Mouse (Mus musculus): ENCODE measurements around the gene Vav1. TPM values are rescaled to one million over a fixed set of nuclear protein-coding genes. Genes with fewer than 3 reads are reported as not detected.

Vav1 gene
- total RNA-seq, 2 experiments from 2014 or later = 1.5 to 2.4 TPM

DNA sequence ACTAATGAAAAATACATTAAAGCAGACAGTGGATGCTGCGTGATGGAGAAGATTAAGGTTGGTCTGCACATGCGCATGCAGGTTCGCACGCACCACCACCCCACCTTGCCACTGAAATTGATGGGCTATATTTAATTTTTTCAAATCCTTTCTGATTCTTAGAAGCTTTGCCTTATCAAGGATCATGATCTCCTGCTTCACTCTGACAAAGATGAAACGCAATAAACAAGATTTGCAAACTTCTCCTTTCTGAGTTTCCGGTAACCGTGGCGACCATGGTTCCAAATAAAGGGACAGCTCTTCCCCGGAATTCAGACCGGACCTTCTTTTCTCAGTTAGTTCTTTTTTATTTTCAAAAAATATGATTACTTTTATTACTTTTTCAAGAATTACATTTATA lies 59.1 kb downstream of the Vav1 start:
- DNase-seq = no peak

DNA sequence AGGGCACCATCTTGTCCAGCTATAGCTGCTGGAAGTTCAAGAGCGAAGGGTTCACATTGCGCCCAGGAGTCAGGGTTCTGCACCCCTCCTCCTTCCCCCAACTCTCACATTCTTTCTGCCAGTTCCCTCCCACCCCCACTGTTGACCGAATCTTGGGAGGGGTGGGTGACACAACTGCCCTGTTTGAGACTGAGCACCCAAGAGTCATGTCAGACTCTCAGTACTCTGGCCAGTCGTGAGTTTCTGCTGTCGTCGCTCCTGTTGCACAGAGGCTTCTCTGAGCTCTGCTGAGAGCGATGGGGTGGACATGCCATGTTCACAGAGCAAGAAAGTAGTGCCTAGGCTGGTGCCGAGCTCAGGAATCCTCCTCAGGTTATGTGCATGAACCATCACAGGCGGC lies 60.4 kb downstream of the Vav1 start:
- no peak for DNase-seq

DNA sequence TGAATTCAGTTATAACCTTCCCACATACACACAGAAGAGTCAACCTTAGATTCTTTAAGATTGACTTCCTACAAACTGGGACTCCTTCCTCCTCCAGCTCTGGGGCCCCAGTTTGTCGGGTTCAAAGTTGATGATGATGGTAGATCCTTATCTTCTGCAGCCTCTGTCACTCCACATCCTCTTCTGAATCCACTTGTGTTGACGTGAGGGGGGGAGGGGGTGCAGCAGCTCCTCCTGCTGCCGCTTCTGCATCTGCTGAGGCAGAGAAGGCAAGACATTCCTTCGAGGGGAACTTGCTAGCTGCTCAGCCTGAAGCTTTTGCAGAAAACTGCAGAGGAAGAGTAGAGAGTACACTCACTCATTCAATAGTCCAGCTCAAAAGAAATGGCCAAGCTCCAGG lies 62.7 kb downstream of the Vav1 start:
- DNase-seq = no peak

DNA sequence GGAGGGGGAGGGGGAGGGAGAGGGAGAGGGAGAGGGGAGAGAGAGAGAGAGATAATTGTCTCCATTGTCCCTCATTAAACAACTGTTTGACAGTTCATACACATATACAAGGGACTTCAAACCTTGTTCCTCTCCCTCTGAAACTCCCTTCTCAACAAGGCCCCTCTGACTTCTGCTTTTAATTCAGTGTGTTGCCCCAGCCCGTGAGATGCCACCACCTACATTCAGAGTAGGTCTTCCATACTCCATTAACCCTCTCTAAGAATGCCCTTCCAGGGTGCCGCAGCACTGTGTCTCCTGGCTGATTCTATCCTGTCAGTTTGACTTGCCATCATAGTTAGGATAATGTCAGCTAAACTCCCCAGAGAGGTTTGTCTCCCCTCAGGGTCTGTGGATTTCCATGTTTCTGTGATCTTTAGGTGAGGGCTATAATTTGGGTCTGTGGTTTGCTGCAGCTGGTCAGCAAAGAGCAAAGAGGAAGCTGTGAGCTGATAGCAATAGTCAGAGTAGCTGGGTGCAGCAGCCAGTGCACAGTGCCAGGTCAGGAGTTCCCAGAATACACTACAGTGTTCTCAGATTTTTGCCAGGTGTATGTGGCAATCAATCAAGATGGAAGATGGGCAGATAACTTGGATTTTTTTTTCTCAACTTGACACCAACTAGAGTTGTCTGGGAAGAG lies 65.3 kb downstream of the Vav1 start:
- no peak for DNase-seq

DNA sequence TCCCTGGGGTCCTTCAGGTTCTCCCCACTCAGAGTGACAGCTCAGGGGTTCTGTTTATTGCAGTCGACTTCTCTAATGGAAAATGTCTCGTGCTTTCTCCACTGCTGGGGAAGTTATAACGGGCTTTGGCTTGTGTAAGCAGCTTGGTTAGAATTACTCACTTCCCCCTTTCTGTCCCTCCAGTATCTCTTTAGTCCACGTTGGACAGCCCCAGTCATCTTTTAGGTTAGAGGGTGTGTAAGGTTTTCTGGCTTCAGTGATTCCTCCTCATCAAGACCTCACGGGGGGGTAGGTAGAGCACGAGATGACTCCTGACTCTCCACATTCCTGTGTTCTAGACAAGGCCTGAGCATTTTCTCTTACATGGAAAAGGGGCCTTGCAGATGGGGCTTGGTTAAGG lies 68.1 kb downstream of the Vav1 start:
- DNase-seq = no peak

DNA sequence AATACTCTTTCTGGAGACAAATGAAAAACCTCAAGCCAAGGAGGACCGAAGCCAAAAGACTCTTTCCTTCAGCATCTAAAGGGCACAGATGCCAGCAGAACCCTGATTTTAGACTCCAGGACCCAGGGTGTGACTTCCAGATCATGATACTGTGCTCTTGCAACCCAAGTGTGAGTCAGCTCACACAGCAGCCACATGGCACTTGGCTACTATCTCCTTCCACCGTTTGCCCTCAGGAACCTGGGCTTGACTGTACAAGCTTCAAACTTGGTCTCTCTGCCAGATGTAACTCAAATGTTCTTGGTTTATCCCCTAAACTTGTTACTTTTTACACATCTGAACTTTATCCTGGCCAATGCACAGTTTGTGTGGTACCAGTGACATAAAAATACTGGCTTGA lies 68.9 kb downstream of the Vav1 start:
- no peak for DNase-seq

DNA sequence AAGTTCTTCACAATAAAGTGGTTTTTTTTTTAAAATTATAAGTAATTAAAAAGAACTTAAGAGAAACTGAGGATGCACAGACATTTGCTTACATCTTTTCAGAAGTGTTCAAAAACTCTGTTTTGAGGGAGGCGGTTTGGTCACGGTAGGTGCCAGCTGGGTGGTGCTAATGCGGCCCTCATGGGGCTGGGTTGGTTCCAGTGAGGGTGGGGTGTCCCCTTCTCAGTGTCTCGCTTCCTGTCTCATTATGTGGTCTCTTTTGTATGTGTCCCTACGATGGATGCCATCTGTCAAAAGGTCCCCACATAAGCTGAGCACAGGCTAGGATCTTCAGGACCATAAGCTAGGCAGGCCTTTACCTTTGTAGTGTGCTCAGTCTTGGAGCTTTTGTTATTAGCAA lies 70.2 kb downstream of the Vav1 start:
- no peak for DNase-seq

DNA sequence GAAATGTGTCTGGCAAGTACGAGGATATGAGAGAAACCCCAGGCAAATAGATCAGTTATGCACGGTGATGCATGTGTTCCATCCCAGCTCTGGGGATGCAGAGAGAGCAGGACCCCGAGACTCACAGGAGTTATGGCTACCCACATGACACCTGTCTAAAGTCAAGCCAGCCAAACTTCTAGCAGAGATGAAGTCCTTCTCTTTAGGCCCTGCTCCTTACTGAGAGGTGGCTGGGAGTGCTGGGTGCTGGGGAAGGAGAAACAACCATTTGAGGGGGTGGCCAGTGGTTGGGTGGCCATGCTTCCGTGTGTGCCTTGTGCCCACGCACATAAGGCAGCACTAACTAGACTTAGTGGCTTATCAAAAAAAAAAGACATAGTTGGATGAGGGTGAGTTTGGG lies 71.3 kb downstream of the Vav1 start:
- DNase-seq = no peak

DNA sequence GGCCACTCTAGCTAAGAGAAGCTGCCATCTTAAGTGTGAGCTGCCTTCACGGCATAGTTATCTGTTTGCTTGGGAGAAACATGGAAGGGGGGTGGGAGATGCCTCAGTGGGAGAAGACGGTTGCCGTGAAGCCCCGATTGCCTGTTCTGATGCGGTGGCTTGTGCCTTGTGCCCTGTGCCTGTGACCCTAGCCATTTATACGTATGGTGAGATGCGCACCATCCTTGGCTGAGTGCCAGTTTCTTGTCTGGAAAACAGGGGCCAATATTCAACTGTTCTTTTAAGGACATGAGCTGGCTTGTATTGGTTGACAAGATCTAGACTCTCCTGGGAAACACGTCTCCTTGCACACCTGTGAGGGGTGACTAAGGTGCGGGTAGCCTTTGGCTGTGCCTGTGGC lies 72.2 kb downstream of the Vav1 start:
- DNase-seq = no peak

DNA sequence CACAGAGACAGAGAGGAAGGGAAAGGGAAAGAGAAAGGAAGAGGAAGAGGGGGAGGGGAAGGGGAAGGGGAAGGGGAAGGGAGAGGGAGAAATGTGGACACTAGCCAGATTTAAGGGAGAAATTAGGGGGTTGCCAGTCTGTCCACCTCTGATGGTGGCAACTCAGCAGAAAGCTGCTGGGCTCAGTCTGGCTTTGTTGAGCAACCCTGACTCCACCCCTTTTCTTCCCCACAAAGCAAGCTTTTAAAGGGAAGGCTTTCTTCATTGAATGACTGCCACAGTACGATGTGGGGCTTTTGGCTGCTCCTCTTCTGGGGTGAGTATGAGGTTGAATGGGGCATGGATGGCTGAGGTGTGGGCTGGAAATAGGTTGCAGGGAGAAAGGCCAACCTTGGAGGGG lies 79.5 kb downstream of the Vav1 start, which contains the start of gene Adgre1:
Adgre1 (plus strand) TSS at position 251 of the 400 bp plus-strand sequence.
- DNase-seq = no peak

DNA sequence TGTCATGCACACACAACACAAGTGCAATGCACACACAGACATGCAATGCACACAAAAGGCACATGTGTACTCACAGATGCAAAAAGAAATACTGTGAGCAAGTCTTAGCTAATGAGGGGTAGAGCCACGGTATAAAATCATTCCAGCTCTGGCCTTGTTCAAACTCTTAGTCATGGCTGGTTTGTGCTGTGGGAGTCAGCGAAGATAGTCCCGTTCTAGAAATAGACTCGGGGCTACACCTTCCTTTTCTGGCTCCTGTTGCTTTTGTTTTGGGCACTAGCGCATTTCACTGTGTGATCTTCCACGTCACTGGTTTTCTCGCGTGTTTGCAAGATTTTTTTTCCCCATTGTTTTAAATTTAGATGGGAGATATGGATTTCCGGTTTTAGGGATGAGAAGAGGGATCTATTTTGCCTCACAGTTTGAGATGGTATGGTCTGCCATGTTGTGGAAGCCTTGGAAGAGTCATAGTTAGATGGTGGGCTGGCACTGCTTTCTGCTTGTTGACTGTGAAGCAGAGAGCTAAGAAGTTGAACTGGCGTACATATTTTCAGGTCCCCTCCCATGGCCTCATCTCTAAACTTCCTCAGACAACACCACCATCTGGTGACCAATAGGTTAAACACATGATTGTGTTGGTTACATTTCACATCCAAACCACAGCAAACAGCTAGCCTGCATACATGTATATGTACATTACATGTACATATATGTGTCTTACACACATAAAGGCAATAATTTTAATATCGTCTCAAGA lies 80.8 kb downstream of the Vav1 start:
- DNase-seq = no peak

Other genes starting within 250 kb of the Vav1 start
- gene Khsrp, start 247.6 kb upstream of the Vav1 start, total RNA-seq (2021) = 10 to 100 TPM; 47.0 to 57.4 TPM
- not detected for gene Slc25a41, start 237.4 kb upstream of the Vav1 start, total RNA-seq (2021)
- under 1 TPM; 0.54 to 0.81 TPM for gene Crb3, start 220.0 kb upstream of the Vav1 start, total RNA-seq (2021)
- 10 to 100 TPM; 42.1 to 50.9 TPM for gene Slc25a23, start 219.2 kb upstream of the Vav1 start, total RNA-seq (2021)
- gene Dennd1c, start 200.6 kb upstream of the Vav1 start, total RNA-seq (2021) = under 1 TPM; 0.52 to 0.79 TPM
- 1 to 10 TPM; 4.2 to 4.6 TPM for gene Tubb4a, start 191.3 kb upstream of the Vav1 start, total RNA-seq (2021)
- under 1 TPM; 0.42 to 0.95 TPM for gene Tnfsf9, start 173.8 kb upstream of the Vav1 start, total RNA-seq (2021)
- not detected for gene Cd70, start 129.3 kb upstream of the Vav1 start, total RNA-seq (2021)
- under 1 TPM in 1 of 2 experiments, not detected in 1; 0.14 TPM for gene Tnfsf14, start 84.9 kb upstream of the Vav1 start, total RNA-seq (2021)
- gene C3, start 51.0 kb upstream of the Vav1 start, total RNA-seq (2021) = 1 to 10 TPM; 1.6 to 3.5 TPM
- 10 to 100 TPM; 22.0 to 23.8 TPM for gene Gpr108, start 30.7 kb upstream of the Vav1 start, total RNA-seq (2021)
- 10 to 100 TPM; 69.1 to 74.4 TPM for gene Trip10, start 29.6 kb upstream of the Vav1 start, total RNA-seq (2021)
- gene Adgre1, start 79.6 kb downstream of the Vav1 start, total RNA-seq (2021) = 1 to 10 TPM; 4.0 to 7.1 TPM

All from gastrocnemius, postnatal 10 days (tissue).